Mouse (Mus musculus) embryonic stem cell, embryonic (primary cell): Measurements from ENCODE around the gene Pheta2.
"Not testable (repeated sequence)": the region's sequence is repeated elsewhere in the genome, so short reads cannot be mapped to it uniquely, and the experiment has no call there.

Experiments used
- CTCF ChIA-PET, 4 experiments: fragments of 300-600 bp in 2 of 4; fragments of 350-600 bp in 2 of 4; sonication (Branson Sonifier 250); formaldehyde crosslinking; loops; one replicate each; lab custom pipeline; 2022; ENCODE audit warnings: inconsistent platforms in 2 of 4; lab: Charles Lee
- POLR2A ChIA-PET, 4 experiments: fragments of 300-600 bp in 2 of 4; fragments of 350-600 bp in 2 of 4; sonication (Branson Sonifier 250); formaldehyde crosslinking; loops; one replicate each; lab custom pipeline; 2022; ENCODE audit warnings: antibody characterized with exemption in 4 of 4, inconsistent platforms in 1 of 4; lab: Charles Lee

Pheta2 gene

DNA sequence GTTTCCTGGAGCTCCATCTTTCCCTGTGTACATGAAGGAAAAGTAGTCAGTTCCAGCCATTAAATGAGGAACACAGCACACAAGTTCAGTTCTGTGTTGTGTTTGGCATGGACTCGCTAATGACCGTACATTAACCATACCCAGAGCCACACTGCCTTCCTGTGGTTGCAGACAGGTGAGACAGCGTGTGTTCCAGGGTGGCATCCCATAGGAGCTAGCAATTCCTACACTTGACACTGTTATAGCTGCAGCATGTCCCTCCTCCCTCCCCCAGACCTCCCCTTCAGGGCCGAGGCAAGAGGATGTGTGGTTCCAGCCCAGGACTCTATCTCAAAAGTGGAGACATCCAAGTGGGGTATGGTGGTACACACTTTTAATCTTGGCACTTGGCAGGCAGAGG, 11.6 kb downstream of the Pheta2 start:
- POLR2A ChIA-PET = interaction anchor here in 3 of 4 experiments (0.5 to 6.4 kb wide), 10 partner anchors 8 to 229 kb away, joined by 3 to 34 read pairs (median 3); partner anchors contain the start of genes Naga (in 2 of the 3), Pheta2 (in 2 of the 3) and Smdt1 (in 2 of the 3)
- CTCF ChIA-PET = no interaction called here

DNA sequence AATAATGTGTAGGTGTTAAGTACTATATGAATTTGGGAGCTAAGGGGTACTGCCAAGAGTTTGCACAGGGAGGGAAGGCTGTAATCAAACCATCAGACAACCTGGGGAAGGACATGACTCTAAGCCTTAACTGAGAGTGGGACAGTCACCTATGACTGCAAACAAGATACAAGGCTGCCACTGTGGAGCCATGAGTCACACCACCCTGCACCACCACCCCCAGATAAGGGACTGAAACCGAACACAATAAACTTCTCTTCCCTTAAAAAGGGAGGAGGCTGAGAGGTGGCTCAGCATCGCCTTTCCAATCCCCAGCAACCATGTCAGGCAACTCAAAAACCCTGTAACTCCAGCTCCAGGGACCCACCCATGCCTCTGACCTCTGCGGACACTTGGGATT, 12.7 kb downstream of the Pheta2 start:
- CTCF ChIA-PET = no interaction called here
- POLR2A ChIA-PET = interaction anchor here (0.6 to 6.4 kb wide), 6 partner anchors 11 to 700 kb away, joined by 3 to 34 read pairs (median 4); partner anchors contain the start of genes Naga (in 2 of the 4), Pheta2 (in 2 of the 4), Smdt1 (in 2 of the 4) and Wbp2nl (in 1 of the 4)

DNA sequence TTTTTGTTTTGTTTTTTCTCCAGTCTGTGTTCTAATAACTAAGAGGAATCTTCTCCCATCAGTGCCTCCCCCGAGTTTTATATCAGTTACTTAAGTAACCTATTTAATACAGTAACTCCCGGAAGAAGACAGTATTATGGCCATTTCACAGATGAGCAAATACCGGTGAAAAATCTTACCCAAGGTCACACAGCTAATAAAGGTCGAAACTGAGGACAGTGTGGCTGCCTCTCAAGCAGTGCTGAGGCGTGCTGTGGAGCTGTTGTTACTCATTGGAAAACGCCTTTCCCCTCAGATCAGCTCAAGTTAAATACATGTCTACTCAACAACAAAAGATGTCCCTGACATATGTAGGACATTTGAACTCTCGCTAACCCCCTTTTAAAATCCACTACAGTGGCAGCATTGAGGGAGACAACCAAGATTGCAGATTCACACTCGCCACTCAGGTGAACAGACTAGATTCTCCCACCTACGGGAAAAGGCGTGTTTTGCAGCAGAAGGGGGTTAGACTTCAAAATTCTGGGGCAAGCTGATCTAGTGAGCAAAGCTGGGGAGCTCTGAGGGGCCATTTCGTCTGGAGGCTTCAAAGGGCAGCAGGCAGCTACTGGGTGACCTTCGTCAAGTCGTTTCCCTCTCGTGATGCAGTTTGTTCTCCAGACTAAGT, 14.5 kb downstream of the Pheta2 start:
- POLR2A ChIA-PET = interaction anchor here in 3 of 4 experiments (0.6 to 3.9 kb wide), 28 partner anchors 7 to 797 kb away, joined by 3 to 43 read pairs (median 4); partner anchors contain the start of genes Naga (in 2 of the 3), Pheta2 (in 2 of the 3), Poldip3 (in 2 of the 3) and Smdt1 (in 2 of the 3)
- CTCF ChIA-PET = interaction anchor here in 3 of 4 experiments (0.6 to 2.4 kb wide), 16 partner anchors 8 to 682 kb away, joined by 3 to 16 read pairs (median 4); partner anchors contain the start of genes Naga (in 2 of the 3), Pheta2 (in 2 of the 3), Smdt1 (in 2 of the 3) and Wbp2nl (in 1 of the 3)

DNA sequence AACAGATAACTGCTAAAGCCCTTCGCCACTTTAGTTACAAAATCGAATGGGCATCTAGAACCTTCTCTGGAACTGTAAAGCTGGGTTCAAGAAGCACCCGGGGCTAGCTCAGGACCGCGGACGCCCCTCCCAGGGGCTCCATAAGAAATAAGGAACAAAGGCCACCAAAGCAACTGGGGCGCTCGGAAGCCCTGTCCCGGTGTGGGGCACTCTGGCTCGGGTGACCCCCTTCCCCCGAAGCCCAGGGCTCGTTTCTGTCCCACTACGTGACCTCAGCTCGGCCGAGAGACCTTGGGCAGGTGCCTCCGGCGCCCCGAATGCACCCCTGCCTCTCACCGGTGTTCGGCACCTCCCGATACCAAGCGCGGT, 15.0 kb downstream of the Pheta2 start:
- POLR2A ChIA-PET = interaction anchor here in 3 of 4 experiments (0.5 to 3.9 kb wide), 32 partner anchors 8 to 796 kb away, joined by 3 to 43 read pairs (median 4); partner anchors contain the start of genes Naga (in 2 of the 3), Pheta2 (in 2 of the 3), Poldip3 (in 2 of the 3) and Smdt1 (in 2 of the 3)
- CTCF ChIA-PET = interaction anchor here (0.6 to 2.4 kb wide), 18 partner anchors 8 to 682 kb away, joined by 3 to 16 read pairs (median 4); partner anchors contain the start of genes Naga (in 2 of the 4), Pheta2 (in 2 of the 4), Smdt1 (in 2 of the 4) and Tcf20 (in 1 of the 4)

DNA sequence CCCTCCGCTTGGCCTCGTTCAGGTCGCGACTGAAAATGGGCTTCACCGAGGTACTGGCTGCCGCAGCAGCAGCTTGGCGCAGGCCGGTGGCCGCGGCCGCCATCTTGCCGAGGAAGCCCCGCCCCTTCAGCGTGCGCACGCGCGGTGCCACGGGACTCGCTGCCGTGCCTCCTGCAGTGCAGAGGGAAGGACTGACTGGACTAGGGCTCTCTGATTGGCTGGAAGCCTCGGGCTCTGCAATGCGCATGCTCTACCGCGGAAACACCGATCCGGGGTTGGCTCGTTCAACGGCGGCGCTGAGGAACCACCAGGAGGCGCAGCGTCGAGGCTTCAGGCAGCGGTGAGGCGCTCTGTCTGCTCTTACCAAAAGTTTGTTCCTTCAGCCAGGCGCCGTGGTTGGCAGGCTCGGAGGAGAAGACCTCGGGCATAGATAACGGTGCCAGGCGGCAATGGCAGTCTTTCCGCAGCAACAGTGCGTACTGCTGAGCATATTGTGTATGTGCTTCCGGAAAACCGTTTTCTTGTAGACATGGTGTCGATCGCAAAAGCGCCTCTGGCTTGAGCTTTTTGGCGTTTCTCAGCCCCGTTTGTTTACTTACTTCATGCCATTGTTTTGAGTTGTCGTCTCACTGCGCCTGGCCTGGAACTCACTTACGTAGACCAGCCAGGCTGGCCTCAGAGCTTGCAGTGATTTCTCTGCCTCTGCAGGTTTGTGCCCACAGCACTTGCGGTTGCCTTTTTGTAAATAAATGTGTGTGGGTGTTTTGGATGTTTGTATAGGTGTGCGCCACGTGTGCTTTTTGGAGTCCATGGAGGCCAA, 15.6 kb downstream of the Pheta2 start, which contains the start of gene Ndufa6:
Gene Ndufa6 (minus strand): TSS at position 197 of the 820 bp plus-strand sequence.
- ChIA-PET POLR2A (interaction anchor here in 3 of 4 experiments (0.5 to 3.9 kb wide), 40 partner anchors 8 to 1015 kb away, joined by 3 to 43 read pairs (median 4); partner anchors contain the start of genes Naga (in 3 of the 3), Pheta2 (in 3 of the 3), Smdt1 (in 3 of the 3) and Poldip3 (in 2 of the 3)), CTCF (interaction anchor here (0.6 to 2.4 kb wide), 20 partner anchors 9 to 681 kb away, joined by 3 to 16 read pairs (median 4); partner anchors contain the start of genes Naga (in 2 of the 4), Pheta2 (in 2 of the 4), Smdt1 (in 2 of the 4) and Srebf2 (in 1 of the 4))

DNA sequence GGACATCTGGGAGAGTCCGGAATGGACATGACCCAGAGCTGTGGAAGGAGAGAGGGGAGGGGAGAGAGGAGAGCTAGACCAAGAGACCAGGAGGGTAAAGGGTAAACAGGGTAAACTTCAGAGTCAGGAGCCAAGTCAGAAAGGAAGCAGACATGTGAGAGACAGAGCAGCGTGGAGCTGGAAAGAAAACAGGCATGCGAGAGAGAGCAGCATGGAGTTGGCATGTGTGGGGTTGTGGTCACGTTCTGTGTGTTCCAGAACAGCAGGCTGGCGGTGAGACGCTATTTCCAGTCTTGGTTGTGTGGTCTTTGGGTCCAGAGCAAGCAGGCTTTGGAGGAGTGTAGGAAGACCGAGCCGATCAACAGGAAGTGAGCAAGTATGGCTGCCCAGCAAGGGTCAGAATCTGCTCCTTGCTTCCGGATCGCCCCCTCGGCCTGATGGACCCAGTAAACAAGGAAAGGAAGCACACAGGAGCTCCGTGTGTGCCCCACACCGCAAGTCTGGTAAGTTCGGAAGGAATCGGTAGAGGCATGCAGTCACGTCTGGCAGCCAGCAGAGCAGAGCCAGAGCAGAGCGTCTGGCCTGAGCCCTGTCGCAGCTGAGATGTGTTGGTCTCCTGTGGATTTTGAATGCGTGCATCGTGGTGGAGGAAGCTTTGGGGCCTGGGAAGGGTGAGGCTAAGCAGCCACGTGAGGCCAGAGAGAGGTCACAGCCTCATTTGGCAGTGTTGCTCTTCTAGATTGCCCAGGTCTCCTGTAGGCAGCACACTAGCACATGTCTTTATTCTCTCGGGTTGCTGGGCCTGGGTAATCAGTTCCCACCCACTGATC, 19.9 kb downstream of the Pheta2 start:
- ChIA-PET CTCF (interaction anchor here in 2 of 4 experiments (0.6 to 1.0 kb wide), 3 partner anchors 18 to 98 kb away, joined by 3 to 7 read pairs (median 4); no protein-coding TSS in a partner anchor), POLR2A (interaction anchor here in 3 of 4 experiments (0.7 to 3.5 kb wide), 20 partner anchors 8 to 791 kb away, joined by 3 to 20 read pairs (median 4); partner anchors contain the start of genes Naga (in 2 of the 3), Pheta2 (in 2 of the 3), Smdt1 (in 2 of the 3) and Cyp2d22 (in 1 of the 3))

DNA sequence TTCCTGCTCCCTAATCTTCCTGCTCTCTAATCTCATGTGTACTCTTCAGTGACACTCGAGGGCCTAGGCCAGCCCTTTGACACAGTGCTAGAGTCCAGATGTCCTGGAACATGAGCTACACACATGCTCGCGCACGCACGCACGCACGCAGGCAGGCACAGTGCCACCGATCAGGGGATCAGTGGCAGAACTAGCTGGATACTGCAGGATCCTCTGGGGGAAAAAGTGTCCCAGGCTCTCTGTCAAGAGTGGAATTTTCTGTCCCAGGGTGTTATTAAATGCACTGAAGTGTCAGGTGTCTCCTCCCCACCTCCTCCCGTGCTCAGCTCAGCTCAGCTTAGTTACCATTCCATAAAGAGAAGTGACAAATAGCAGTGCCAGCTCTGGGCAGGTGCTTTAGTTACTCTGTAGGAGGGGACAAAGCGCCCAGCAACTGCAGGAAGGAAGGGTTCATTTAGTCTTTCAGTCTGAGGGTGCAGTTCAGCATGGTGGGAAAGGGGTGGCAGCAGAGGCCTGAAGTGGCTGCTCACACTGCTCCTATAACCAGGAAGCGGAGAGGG, 22.8 kb downstream of the Pheta2 start:
- ChIA-PET POLR2A (interaction anchor here in 3 of 4 experiments (0.5 to 2.5 kb wide), 21 partner anchors 9 to 788 kb away, joined by 3 to 19 read pairs (median 5); partner anchors contain the start of genes Naga (in 3 of the 3), Pheta2 (in 3 of the 3), Smdt1 (in 3 of the 3) and Cyp2d22 (in 1 of the 3)), CTCF (interaction anchor here in 2 of 4 experiments (0.5 to 1.3 kb wide), 7 partner anchors 11 to 953 kb away, joined by 3 to 7 read pairs (median 3); no protein-coding TSS in a partner anchor)

DNA sequence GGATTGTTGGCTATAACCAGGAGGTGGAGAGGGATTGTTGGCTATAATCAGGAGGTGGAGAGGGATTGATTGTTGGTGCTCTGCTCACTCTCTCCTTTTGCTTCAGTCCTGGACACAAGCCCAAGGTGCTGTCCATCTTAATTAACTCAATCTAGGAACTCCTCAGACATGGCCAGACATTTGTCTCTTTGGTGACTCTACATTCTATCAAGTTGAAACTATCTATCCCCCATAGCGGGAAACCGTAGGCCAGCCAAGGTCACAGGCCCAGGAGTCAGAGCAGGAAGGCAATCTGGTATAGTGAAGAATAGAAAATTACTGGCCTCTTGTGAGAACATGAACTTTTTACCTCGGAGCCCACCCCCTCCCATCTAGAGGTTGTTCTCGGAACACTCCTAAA, 23.5 kb downstream of the Pheta2 start:
- CTCF ChIA-PET = interaction anchor here in 1 of 4 experiments (1.0 to 1.3 kb wide), 2 partner anchors 10 to 737 kb away, joined by 3 to 6 read pairs; no protein-coding TSS in a partner anchor

GRCm38 (mm10) chr15:82363801-82364200, 25.1 kb downstream of the Pheta2 start:
- POLR2A ChIA-PET, CTCF ChIA-PET: not testable (repeated sequence)

More for the DNA sequence above, 23.5 kb downstream of the Pheta2 start:
- POLR2A ChIA-PET = interaction anchor here in 2 of 4 experiments (0.7 to 2.5 kb wide), 5 partner anchors 11 to 30 kb away, joined by 3 to 19 read pairs (median 11); partner anchors contain the start of genes Cyp2d22 (in 1 of the 2), Naga (in 1 of the 2), Pheta2 (in 1 of the 2) and Smdt1 (in 1 of the 2)

DNA sequence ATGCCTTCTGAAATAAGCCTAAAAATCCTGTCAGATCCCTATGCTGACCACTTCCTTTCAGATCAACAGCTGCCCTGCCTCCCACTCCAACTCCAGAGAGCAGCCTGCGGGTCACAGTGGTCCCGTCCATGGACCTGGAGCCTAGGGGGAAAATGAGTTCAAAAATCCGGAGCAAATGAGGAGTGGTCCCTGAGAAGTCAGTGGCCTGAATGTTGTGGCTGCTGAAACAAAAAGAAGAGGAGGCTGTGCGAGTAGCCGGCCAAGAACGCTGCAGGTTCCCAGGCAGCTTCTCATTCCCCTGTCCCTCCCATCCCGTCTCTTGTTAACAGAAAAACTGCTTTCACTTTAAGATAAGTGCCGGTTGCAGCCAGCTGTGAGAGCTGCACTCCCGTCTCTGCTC, 25.8 kb downstream of the Pheta2 start:
- POLR2A ChIA-PET, CTCF ChIA-PET: not testable (repeated sequence)

DNA sequence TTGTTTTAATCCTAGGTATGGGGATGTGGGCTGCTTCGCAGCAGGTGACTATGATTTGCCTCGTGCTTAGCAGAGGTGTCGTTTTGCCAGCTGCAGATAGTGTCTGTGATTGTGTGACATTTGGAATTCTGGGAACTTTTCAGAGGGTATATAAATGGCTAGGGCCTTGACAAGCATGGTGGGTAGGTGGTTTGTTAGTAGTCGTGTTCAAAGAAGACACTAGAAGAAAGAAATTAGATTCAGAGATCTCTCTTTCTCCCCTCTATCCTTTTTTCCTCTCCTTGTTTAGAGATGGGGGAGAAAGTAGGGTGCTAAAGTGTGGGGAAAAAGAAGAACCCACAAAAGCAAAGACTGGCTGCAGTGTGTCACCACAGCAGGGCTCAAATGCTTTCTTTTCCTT, 29.4 kb downstream of the Pheta2 start:
- ChIA-PET POLR2A (interaction anchor here in 2 of 4 experiments (0.5 to 1.2 kb wide), 5 partner anchors 8 to 352 kb away, joined by 3 to 6 read pairs (median 3); partner anchors contain the start of genes Naga (in 1 of the 2), Pheta2 (in 1 of the 2) and Smdt1 (in 1 of the 2)), CTCF (interaction anchor here in 1 of 4 experiments (0.6 kb wide), 1 partner anchor 728 kb away, joined by 9 read pairs; no protein-coding TSS in a partner anchor)

GRCm38 (mm10) chr15:82368851-82369250, 30.1 kb downstream of the Pheta2 start:
- POLR2A ChIA-PET = interaction anchor here in 2 of 4 experiments (0.5 to 1.2 kb wide), 6 partner anchors 9 to 1109 kb away, joined by 3 to 6 read pairs (median 3); partner anchors contain the start of genes Naga (in 1 of the 2), Pheta2 (in 1 of the 2) and Smdt1 (in 1 of the 2)

GRCm38 (mm10) chr15:82372446-82372845, 33.7 kb downstream of the Pheta2 start:
- POLR2A ChIA-PET = interaction anchor here in 3 of 4 experiments (1.5 to 2.2 kb wide), 5 partner anchors 11 to 17 kb away, joined by 4 to 7 read pairs (median 5); no protein-coding TSS in a partner anchor
- CTCF ChIA-PET = interaction anchor here in 1 of 4 experiments (1.7 kb wide), 1 partner anchor 11 kb away, joined by 6 read pairs; no protein-coding TSS in a partner anchor

More at GRCm38 (mm10) chr15:82368851-82369250, 30.1 kb downstream of the Pheta2 start:
- CTCF ChIA-PET = interaction anchor here in 1 of 4 experiments (0.6 kb wide), 1 partner anchor 727 kb away, joined by 9 read pairs; no protein-coding TSS in a partner anchor

DNA sequence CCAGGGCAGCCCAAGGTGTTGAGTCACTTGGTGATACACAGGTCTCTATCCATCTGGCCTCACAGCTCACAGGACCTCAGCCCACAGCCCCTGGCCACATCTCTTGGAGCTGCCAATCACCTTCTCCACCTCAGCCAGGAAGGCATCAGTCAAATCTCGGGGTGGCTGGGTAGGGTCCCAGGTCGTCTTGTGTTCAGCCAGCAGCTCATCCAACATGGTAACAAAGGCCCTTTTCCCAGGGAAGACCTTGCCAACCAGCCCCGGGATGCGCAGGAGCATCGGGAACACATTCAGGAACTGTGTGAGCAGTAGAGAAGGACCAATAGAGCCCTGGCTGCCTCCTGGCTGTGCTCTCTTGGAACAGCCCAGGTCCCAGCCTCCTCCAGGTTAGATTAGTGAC, 34.2 kb downstream of the Pheta2 start:
- ChIA-PET CTCF (interaction anchor here in 1 of 4 experiments (1.7 kb wide), 1 partner anchor 11 kb away, joined by 6 read pairs; no protein-coding TSS in a partner anchor), POLR2A (interaction anchor here in 3 of 4 experiments (1.5 to 2.2 kb wide), 5 partner anchors 11 to 18 kb away, joined by 4 to 7 read pairs (median 5); no protein-coding TSS in a partner anchor)

DNA sequence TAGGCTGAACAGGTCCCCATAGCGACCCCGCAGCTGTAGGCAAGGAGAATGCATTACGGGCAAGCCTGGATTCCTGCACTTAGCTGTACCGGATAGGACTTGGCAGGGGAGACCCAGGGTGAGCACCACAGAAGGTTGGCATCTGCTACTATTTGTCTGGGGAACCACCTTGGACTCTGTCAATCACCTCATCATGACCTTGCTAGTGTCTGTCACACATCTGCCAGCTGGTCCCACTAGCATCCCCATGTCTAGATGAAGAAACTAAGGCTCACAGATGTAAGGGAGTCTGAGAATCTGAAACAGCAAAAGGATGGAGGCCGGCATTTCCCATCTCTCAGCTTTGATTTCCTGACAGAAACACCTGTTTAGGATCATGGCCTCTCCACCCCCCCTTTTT, 35.7 kb downstream of the Pheta2 start:
- CTCF ChIA-PET = interaction anchor here in 2 of 4 experiments (0.7 to 1.2 kb wide), 2 partner anchors 43 to 431 kb away, joined by 3 to 6 read pairs; no protein-coding TSS in a partner anchor

More for the DNA sequence above, 35.7 kb downstream of the Pheta2 start:
- POLR2A ChIA-PET = interaction anchor here in 2 of 4 experiments (1.8 to 2.2 kb wide), 3 partner anchors 13 to 15 kb away, joined by 6 to 7 read pairs (median 7); no protein-coding TSS in a partner anchor
